Mouse (Mus musculus): ENCODE measurements around the gene Ttc13. TPM values are rescaled to one million over a fixed set of nuclear protein-coding genes. Genes with fewer than 3 reads are reported as not detected.

The Ttc13 gene
- total and polyA plus RNA-seq, 3 experiments = 34.0 to 39.1 TPM; not detected in 1

Other genes starting within 250 kb of the Ttc13 start
- gene Cog2, start 201.2 kb downstream of the Ttc13 start, total RNA-seq (2012; rRNA removed) = 27.8 and 37.5 TPM in 2 replicates
- 10 to 100 TPM in 1 of 2 experiments, not detected in 1; 32.6 TPM for gene Cog2, start 201.2 kb downstream of the Ttc13 start, polyA plus RNA-seq (2012; ENCODE audit: insufficient read depth in 1 of 2, insufficient read length in 2 of 2, low read depth in 1 of 2, low replicate concordance in 2 of 2, missing spikeins in 1 of 2)
- gene Agt, start 152.3 kb downstream of the Ttc13 start, total RNA-seq (2012; rRNA removed) = not detected in 2 replicates
- gene Agt, start 152.3 kb downstream of the Ttc13 start, polyA plus RNA-seq (2012; ENCODE audit: insufficient read depth in 1 of 2, insufficient read length in 2 of 2, low read depth in 1 of 2, low replicate concordance in 2 of 2, missing spikeins in 1 of 2) = not detected
- not detected in 2 replicates for gene Capn9, start 145.9 kb downstream of the Ttc13 start, total RNA-seq (2012; rRNA removed)
- not detected for gene Capn9, start 145.9 kb downstream of the Ttc13 start, polyA plus RNA-seq (2012; ENCODE audit: insufficient read depth in 1 of 2, insufficient read length in 2 of 2, low read depth in 1 of 2, low replicate concordance in 2 of 2, missing spikeins in 1 of 2)
- 5.7 and 6.2 TPM in 2 replicates for gene 2310022B05Rik, start 58.6 kb downstream of the Ttc13 start, total RNA-seq (2012; rRNA removed)
- 10 to 100 TPM in 1 of 2 experiments, not detected in 1; 27.0 TPM for gene 2310022B05Rik, start 58.6 kb downstream of the Ttc13 start, polyA plus RNA-seq (2012; ENCODE audit: insufficient read depth in 1 of 2, insufficient read length in 2 of 2, low read depth in 1 of 2, low replicate concordance in 2 of 2, missing spikeins in 1 of 2)
- gene Arv1, start 156 bp upstream of the Ttc13 start, total RNA-seq (2012; rRNA removed) = 11.3 and 11.9 TPM in 2 replicates
- gene Arv1, start 156 bp upstream of the Ttc13 start, polyA plus RNA-seq (2012; ENCODE audit: insufficient read depth in 1 of 2, insufficient read length in 2 of 2, low read depth in 1 of 2, low replicate concordance in 2 of 2, missing spikeins in 1 of 2) = 10 to 100 TPM in 1 of 2 experiments, not detected in 1; 24.1 TPM
- 0.31 and 0.33 TPM in 2 replicates for gene Fam89a, start 29.8 kb upstream of the Ttc13 start, total RNA-seq (2012; rRNA removed)
- 1 to 10 TPM in 1 of 2 experiments, not detected in 1; 1.8 TPM for gene Fam89a, start 29.8 kb upstream of the Ttc13 start, polyA plus RNA-seq (2012; ENCODE audit: insufficient read depth in 1 of 2, insufficient read length in 2 of 2, low read depth in 1 of 2, low replicate concordance in 2 of 2, missing spikeins in 1 of 2)
- gene Trim67, start 71.1 kb upstream of the Ttc13 start, total RNA-seq (2012; rRNA removed) = not detected in 2 replicates
- under 1 TPM in 1 of 2 experiments, not detected in 1; 0.06 TPM for gene Trim67, start 71.1 kb upstream of the Ttc13 start, polyA plus RNA-seq (2012; ENCODE audit: insufficient read depth in 1 of 2, insufficient read length in 2 of 2, low read depth in 1 of 2, low replicate concordance in 2 of 2, missing spikeins in 1 of 2)
- 74.3 and 86.8 TPM in 2 replicates for gene Gnpat, start 141.1 kb upstream of the Ttc13 start, total RNA-seq (2012; rRNA removed)
- 100 to 1,000 TPM; 117 to 637 TPM for gene Gnpat, start 141.1 kb upstream of the Ttc13 start, polyA plus RNA-seq (2012; ENCODE audit: insufficient read depth in 1 of 2, insufficient read length in 2 of 2, low read depth in 1 of 2, low replicate concordance in 2 of 2, missing spikeins in 1 of 2)
- 57.5 and 64.0 TPM in 2 replicates for gene 2810004N23Rik, start 141.1 kb upstream of the Ttc13 start, total RNA-seq (2012; rRNA removed)
- 10 to 100 TPM; 54.8 to 68.9 TPM for gene 2810004N23Rik, start 141.1 kb upstream of the Ttc13 start, polyA plus RNA-seq (2012; ENCODE audit: insufficient read depth in 1 of 2, insufficient read length in 2 of 2, low read depth in 1 of 2, low replicate concordance in 2 of 2, missing spikeins in 1 of 2)
- gene Exoc8, start 175.7 kb upstream of the Ttc13 start, total RNA-seq (2012; rRNA removed) = 14.4 and 16.9 TPM in 2 replicates
- 1 to 10 TPM in 1 of 2 experiments, not detected in 1; 9.5 TPM for gene Exoc8, start 175.7 kb upstream of the Ttc13 start, polyA plus RNA-seq (2012; ENCODE audit: insufficient read depth in 1 of 2, insufficient read length in 2 of 2, low read depth in 1 of 2, low replicate concordance in 2 of 2, missing spikeins in 1 of 2)
- 23.2 and 27.2 TPM in 2 replicates for gene Sprtn, start 175.9 kb upstream of the Ttc13 start, total RNA-seq (2012; rRNA removed)
- 10 to 100 TPM in 1 of 2 experiments, not detected in 1; 31.8 TPM for gene Sprtn, start 175.9 kb upstream of the Ttc13 start, polyA plus RNA-seq (2012; ENCODE audit: insufficient read depth in 1 of 2, insufficient read length in 2 of 2, low read depth in 1 of 2, low replicate concordance in 2 of 2, missing spikeins in 1 of 2)
- gene Egln1, start 227.3 kb upstream of the Ttc13 start, total RNA-seq (2012; rRNA removed) = 42.9 and 47.1 TPM in 2 replicates
- gene Egln1, start 227.3 kb upstream of the Ttc13 start, polyA plus RNA-seq (2012; ENCODE audit: insufficient read depth in 1 of 2, insufficient read length in 2 of 2, low read depth in 1 of 2, low replicate concordance in 2 of 2, missing spikeins in 1 of 2) = 10 to 100 TPM in 1 of 2 experiments, not detected in 1; 55.0 TPM